In the genomic region with DNA sequence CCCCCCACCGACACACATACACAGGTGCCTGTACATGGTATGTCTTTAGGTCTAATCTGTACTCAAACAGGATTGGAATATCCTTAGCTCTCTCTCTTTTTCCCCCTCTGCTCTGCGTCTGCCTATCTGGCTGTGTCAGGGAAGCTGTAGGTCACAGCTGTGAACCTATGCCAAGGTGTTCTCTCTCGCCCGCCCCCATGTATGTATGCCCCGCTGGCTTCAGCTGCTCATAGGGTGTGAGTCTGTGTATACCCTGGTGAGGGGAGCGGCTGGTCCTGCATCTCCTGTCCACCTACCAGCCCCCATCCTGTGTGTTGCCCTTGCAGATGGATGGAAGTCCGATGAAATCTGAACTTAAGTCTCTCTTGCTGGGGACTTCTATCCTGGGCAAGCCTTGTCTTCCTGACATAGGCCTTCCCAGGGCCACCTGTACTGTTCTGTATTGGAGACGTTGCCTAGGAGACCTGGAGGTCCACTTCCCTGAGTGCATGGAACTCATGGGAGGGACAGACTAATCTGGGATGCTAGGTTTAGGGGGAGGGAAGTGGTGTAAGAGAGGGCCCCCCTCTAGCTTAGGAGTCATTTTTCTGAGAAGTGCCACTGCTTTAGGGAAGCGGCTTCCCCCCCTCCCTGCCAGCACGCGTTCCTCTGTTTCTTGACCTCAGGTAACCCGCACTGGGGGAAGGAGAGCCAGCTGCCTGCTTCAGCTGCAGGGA, we compare ENCODE assay signal across 14 mouse cellular contexts. TPM values are rescaled to one million over a fixed set of nuclear protein-coding genes. Genes with fewer than 3 reads are reported as not detected.
DNase-seq lines count a peak whose midpoint lies in the region; ATAC-seq and TF ChIP-seq lines count a peak whose summit lies in the region.
"Had no signal": no experiment of that assay in that cellular context is flagged by ENCODE, and none has a peak within 500 bp of the region (broad histone marks: within the 10 kb centered on the region; RNA-seq: fewer than 3 reads in every experiment).

No protein-coding gene starts in this region.

- H3K27me3 ChIP-seq in liver, adult 2 months (ENCODE audit: control insufficient read depth, insufficient read depth, low read length) = no peaks in the 10 kb centered on the region
- 0 out of 2 replicates have a peak, but pooled peaks cover 2% of the 10 kb centered on the region for H3K27me3 ChIP-seq in liver, embryonic 11.5 days (replicated peaks; ENCODE audit: control insufficient read depth, insufficient read depth, low read length)
- H3K27me3 ChIP-seq in limb, embryonic 13.5 days = no peaks in the 10 kb centered on the region
- H3K27me3 ChIP-seq: hindbrain, embryonic 12.5 days; neural tube, embryonic 12.5 days had no signal

- peak overlapping the region; percentile 22; the same call in 1 of the 2 replicates for H3K27ac ChIP-seq in liver, adult 2 months (replicated peaks; ENCODE audit: insufficient read depth, low read depth, low read length)
- H3K27ac ChIP-seq in liver, embryonic 11.5 days (ENCODE audit: low read depth, low read length) = no peak overlapping the region
- peak overlapping the region; percentile 72 for H3K27ac ChIP-seq in bone marrow, adult 2 months (ENCODE audit: control insufficient read depth, insufficient read depth, low read depth, low read length, poor library complexity)
- no peak overlapping the region; the same call in 1 of the 2 replicates for H3K27ac ChIP-seq in limb, embryonic 13.5 days
- H3K27ac ChIP-seq: hindbrain, embryonic 12.5 days; neural tube, embryonic 12.5 days had no signal

- no peak overlapping the region for H3K4me2 ChIP-seq in liver, embryonic 11.5 days
- H3K4me2 ChIP-seq in limb, embryonic 13.5 days (replicated peaks) = no peak overlapping the region
- H3K4me2 ChIP-seq: hindbrain, embryonic 12.5 days; neural tube, embryonic 12.5 days had no signal

- H3K79me2 ChIP-seq in liver, adult 2 months (ENCODE audit: control insufficient read depth, insufficient read depth, low read length) = peaks cover 14% of the 10 kb centered on the region; the same call in 1 of the 2 replicates

- TF ChIP-seq CTCF in liver, adult 2 months (IDR thresholded peaks at IDR 0.05; ENCODE audit: low read depth, low read length) = no peak
- no peak for TF ChIP-seq CTCF in bone marrow, adult 2 months (IDR thresholded peaks at IDR 0.05; ENCODE audit: control insufficient read depth, insufficient read depth, low read length)

- WGBS in liver, adult 2 months = 69% methylated on average over 12 of the region's 12 CpGs
- WGBS in liver, embryonic 11.5 days = 68% methylated on average over 12 of the region's 12 CpGs
- WGBS in bone marrow, adult 2 months = 43% methylated on average over 12 of the region's 12 CpGs
- WGBS in limb, embryonic 13.5 days = 76% methylated on average over 12 of the region's 12 CpGs

- no peaks in the 10 kb centered on the region for H3K9me3 ChIP-seq in liver, embryonic 11.5 days (ENCODE audit: control insufficient read depth, low read length)
- no peaks in the 10 kb centered on the region for H3K9me3 ChIP-seq in limb, embryonic 13.5 days
- H3K9me3 ChIP-seq: hindbrain, embryonic 12.5 days; neural tube, embryonic 12.5 days had no signal

- H3K9ac ChIP-seq in liver, adult 2 months (ENCODE audit: low read depth, low read length) = no peak overlapping the region; the same call in 1 of the 2 replicates
- H3K9ac ChIP-seq in liver, embryonic 11.5 days (ENCODE audit: low read depth, low read length) = no peak overlapping the region
- H3K9ac ChIP-seq in limb, embryonic 13.5 days = peak overlapping the region; percentile 35; the same call in 1 of the 2 replicates
- H3K9ac ChIP-seq: hindbrain, embryonic 12.5 days; neural tube, embryonic 12.5 days had no signal

- H3K4me1 ChIP-seq in liver, adult 2 months (ENCODE audit: control insufficient read depth, insufficient read depth, low read length) = peaks cover 65% of the 10 kb centered on the region
- peaks cover 60% of the 10 kb centered on the region for H3K4me1 ChIP-seq in liver, embryonic 11.5 days (replicated peaks; ENCODE audit: control insufficient read depth, insufficient read depth, low read length)
- H3K4me1 ChIP-seq in bone marrow, adult 2 months (ENCODE audit: control insufficient read depth, insufficient read depth, low read length) = peaks cover 26% of the 10 kb centered on the region
- H3K4me1 ChIP-seq in limb, embryonic 13.5 days = peaks cover 87% of the 10 kb centered on the region

- no peak for ATAC-seq in liver, embryonic 11.5 days (replicated peaks; ENCODE audit: low FRiP score)
- ATAC-seq in limb, embryonic 13.5 days (ENCODE audit: low FRiP score, low read depth) = no peak
- ATAC-seq: CD4-positive, CD25-positive, alpha-beta regulatory T cell, adult 4 months; forebrain, embryonic 14.5 days had no signal

- no peaks in the 10 kb centered on the region for H3K36me3 ChIP-seq in liver, adult 2 months (ENCODE audit: control insufficient read depth, insufficient read depth, low read length)
- H3K36me3 ChIP-seq in liver, embryonic 11.5 days (ENCODE audit: control insufficient read depth, insufficient read depth, low read length) = peaks cover 5% of the 10 kb centered on the region; the same call in 1 of the 2 replicates
- H3K36me3 ChIP-seq in limb, embryonic 13.5 days = peaks cover 55% of the 10 kb centered on the region

- no peak for TF ChIP-seq POLR2A in liver, adult 2 months (IDR thresholded peaks at IDR 0.05; ENCODE audit: extremely low read depth, insufficient read depth, low read length)
- no peak for TF ChIP-seq POLR2A in bone marrow, adult 2 months (IDR thresholded peaks at IDR 0.05; ENCODE audit: borderline replicate concordance, control insufficient read depth, low read depth, low read length)

- no peak overlapping the region for H3K4me3 ChIP-seq in liver, adult 2 months (ENCODE audit: insufficient read depth, low read depth, low read length)
- no peak overlapping the region for H3K4me3 ChIP-seq in liver, embryonic 11.5 days (ENCODE audit: low read depth, low read length)
- H3K4me3 ChIP-seq in bone marrow, adult 2 months (replicated peaks; ENCODE audit: control insufficient read depth, low read depth, low read length) = no peak overlapping the region
- H3K4me3 ChIP-seq in limb, embryonic 13.5 days = no peak overlapping the region
- H3K4me3 ChIP-seq: hindbrain, embryonic 12.5 days; neural tube, embryonic 12.5 days had no signal

- peak; percentile 94 for DNase-seq in heart, adult 11 months
- no peak for DNase-seq in heart, adult 9 months (ENCODE audit: low spot score in 2 of 2)
- no peak for DNase-seq in liver, adult 2 months (ENCODE audit: extremely low read depth, low read depth, low spot score)
- no peak for DNase-seq in liver, embryonic 11.5 days (ENCODE audit: low spot score)
- no peak for DNase-seq in ovary, postnatal 36 days (ENCODE audit: low spot score)
- no peak for DNase-seq in cerebellum, adult 9-11 months
- DNase-seq: embryo, embryonic 11 days; right cerebral cortex, postnatal 25 days had no signal

RNA-seq across cellular contexts. Expression of a gene that starts 21.8 kb away (rescaled TPM):
- 3.7 and 4.5 TPM in 2 replicates for total RNA-seq in liver, adult 2 months (2014; rRNA removed)
- 14.1 and 14.6 TPM in 2 replicates for polyA plus RNA-seq in liver, adult 2 months (2012; rRNA removed)
- polyA plus RNA-seq in liver, embryonic 11.5 days (2014; fragmentation: Nextera tagmentation; extraction: Ambion mirVana) = 18.6 and 20.1 TPM in 2 replicates
- 8.9 and 17.2 TPM in 2 replicates for polyA plus RNA-seq in bone marrow, adult 2 months (2011; ENCODE audit: insufficient read depth, insufficient read length, low replicate concordance, missing spikeins)
- 46.5 and 49.8 TPM in 2 replicates for polyA plus RNA-seq in limb, embryonic 13.5 days (2015; fragmentation: Nextera tagmentation; extraction: Ambion mirVana)

RNA-seq across cellular contexts. Expression of a gene that starts 33.4 kb away (rescaled TPM):
- total RNA-seq in liver, adult 2 months (2014; rRNA removed) = not detected in 2 replicates
- polyA plus RNA-seq in liver, adult 2 months (2012; rRNA removed) = 0.11 TPM in 1 of 2 replicates, not detected in the other
- 0.21 and 0.22 TPM in 2 replicates for polyA plus RNA-seq in liver, embryonic 11.5 days (2014; fragmentation: Nextera tagmentation; extraction: Ambion mirVana)
- not detected in 2 replicates for polyA plus RNA-seq in bone marrow, adult 2 months (2011; ENCODE audit: insufficient read depth, insufficient read length, low replicate concordance, missing spikeins)
- polyA plus RNA-seq in limb, embryonic 13.5 days (2015; fragmentation: Nextera tagmentation; extraction: Ambion mirVana) = 0.41 and 0.78 TPM in 2 replicates
- polyA plus RNA-seq: CD4-positive, CD25-positive, alpha-beta regulatory T cell, adult 4 months had no signal

RNA-seq across cellular contexts. Expression of a gene that starts 41.8 kb away (rescaled TPM):
- total RNA-seq in liver, adult 2 months (2014; rRNA removed) = 0.09 and 0.20 TPM in 2 replicates
- 0.07 TPM in 1 of 2 replicates, not detected in the other for polyA plus RNA-seq in liver, adult 2 months (2012; rRNA removed)
- 96.3 and 114 TPM in 2 replicates for polyA plus RNA-seq in liver, embryonic 11.5 days (2014; fragmentation: Nextera tagmentation; extraction: Ambion mirVana)
- 50.4 and 53.9 TPM in 2 replicates for polyA plus RNA-seq in bone marrow, adult 2 months (2011; ENCODE audit: insufficient read depth, insufficient read length, low replicate concordance, missing spikeins)
- 31.4 and 32.3 TPM in 2 replicates for polyA plus RNA-seq in limb, embryonic 13.5 days (2015; fragmentation: Nextera tagmentation; extraction: Ambion mirVana)

Comparison
In these comparisons a context has a peak if more than half of its experiments do, and no peak if none do; other contexts are left out.
1. H3K27ac ChIP-seq: peak in liver, adult 2 months (single experiment) and bone marrow, adult 2 months (single experiment); none in liver, embryonic 11.5 days (single experiment) and limb, embryonic 13.5 days (single experiment).
2. RNA of a gene that starts 41.8 kb away (polyA plus RNA-seq): 96.3 to 114 TPM in liver, embryonic 11.5 days, 50.4 to 53.9 TPM in bone marrow, adult 2 months and 31.4 to 32.3 TPM in limb, embryonic 13.5 days; 0.07 TPM in liver, adult 2 months; every median in the first group is over 10 times any median in the second.